Mouse (Mus musculus) cerebellum, postnatal 10 days (tissue): Measurements from ENCODE around the gene Acr.
A peak's percentile ranks its signal among the peaks of the same experiment; 100 is the strongest.

Experiments
- DNase-seq, 2 experiments: peaks; one replicate each; pipeline ENCODE4 v3.0.0; 2021; ENCODE audit warnings: mixed read lengths in 2 of 2

Gene Acr

DNA sequence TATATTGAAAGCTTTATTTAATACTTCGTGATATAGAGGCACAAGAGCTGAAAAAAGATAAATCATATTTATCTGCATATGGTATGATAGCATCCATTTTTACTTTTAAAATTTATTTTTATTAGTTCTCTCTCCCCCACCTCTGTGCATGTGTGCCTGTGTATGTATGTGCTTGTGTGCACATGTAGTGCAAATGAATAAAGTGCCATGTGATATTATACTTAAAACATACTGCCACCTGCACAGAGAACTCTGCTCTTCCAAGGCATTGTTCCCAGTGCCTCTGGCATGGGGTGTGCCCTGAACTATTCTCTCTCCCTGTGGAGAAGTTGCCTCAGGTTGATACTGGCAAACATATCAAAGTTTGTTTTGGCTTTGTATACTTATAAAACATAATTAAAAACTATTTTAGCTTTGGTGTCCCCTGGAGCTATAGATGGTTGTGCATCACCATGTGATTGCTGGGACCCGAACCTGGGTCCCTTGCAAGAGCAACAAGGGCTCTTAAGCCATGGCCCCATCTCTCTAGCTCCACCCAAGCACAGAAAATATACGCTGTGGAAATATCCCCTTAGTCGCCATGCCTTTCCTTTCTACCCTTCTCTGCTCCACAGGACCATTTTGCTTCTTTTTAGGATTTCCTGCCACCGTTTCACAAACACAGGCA is 55.0 kb downstream of the Acr start:
- DNase-seq: no peak

DNA sequence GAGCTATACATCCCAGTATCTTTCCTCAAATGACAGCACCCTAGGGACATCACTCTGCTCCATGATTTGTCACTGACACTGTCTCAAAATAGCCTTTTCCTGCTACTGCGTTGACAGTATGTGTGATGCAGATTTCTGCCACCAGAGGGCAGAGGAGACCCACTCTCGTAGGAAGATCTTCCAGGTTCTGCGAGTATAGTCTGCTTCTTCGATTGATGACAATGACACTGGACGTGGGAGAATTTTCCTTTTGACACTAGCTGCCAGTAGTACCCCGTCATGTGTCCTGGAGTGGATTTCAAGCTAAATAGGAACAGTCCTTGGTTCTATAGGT is 55.5 kb downstream of the Acr start:
- DNase-seq: peak; percentile 88 to 93
